Mouse (Mus musculus) stomach, embryonic 16.5 days (tissue): ENCODE data around the gene Gng12. TPM values are rescaled to one million over a fixed set of nuclear protein-coding genes. Genes with fewer than 3 reads are reported as not detected.

Experiments
- ATAC-seq: fragments of 200-750 bp; cut with Nextera tagmentation; 2 replicates; pipeline ENCODE4 v1.8.0; 2017; ENCODE audit warnings: moderate number of reproducible peaks, moderate TSS enrichment; ENCODE audit not compliant: insufficient read depth, low FRiP score
- H3K27ac ChIP-seq: fragments of 300-500 bp; sonication (generic); 2 replicates; pipeline ENCODE4 v1.5.1; 2014; ENCODE audit warnings: low read length
- H3K27me3 ChIP-seq: fragments of 300-500 bp; sonication (generic); 2 replicates; pipeline ENCODE4 v1.6.1; 2014; ENCODE audit warnings: low read length, control low read depth, mixed read lengths; ENCODE audit not compliant: control insufficient read depth, insufficient read depth
- H3K36me3 ChIP-seq: fragments of 300-500 bp; sonication (generic); 2 replicates; pipeline ENCODE4 v1.6.1; 2014; ENCODE audit warnings: low read length; ENCODE audit not compliant: control insufficient read depth, insufficient read depth
- H3K4me1 ChIP-seq: fragments of 300-500 bp; sonication (generic); 2 replicates; pipeline ENCODE4 v1.6.1; 2014; ENCODE audit warnings: low read length, control low read depth, mixed read lengths; ENCODE audit not compliant: control insufficient read depth, insufficient read depth
- H3K4me2 ChIP-seq: fragments of 300-500 bp; sonication (generic); 2 replicates; pipeline ENCODE4 v1.6.1; 2014; ENCODE audit warnings: low read depth, low read length, mixed read lengths
- H3K4me3 ChIP-seq: fragments of 300-500 bp; sonication (generic); replicated peaks from 2 replicates; pipeline ENCODE4 v1.5.1; 2014; ENCODE audit warnings: mild to moderate bottlenecking, low read length
- H3K9ac ChIP-seq: fragments of 300-500 bp; sonication (generic); 2 replicates; pipeline ENCODE4 v1.6.1; 2014; ENCODE audit warnings: low read length
- H3K9me3 ChIP-seq: fragments of 300-500 bp; sonication (generic); replicated peaks from 2 replicates; pipeline ENCODE4 v1.6.1; 2016; ENCODE audit warnings: low read length, control low read depth; ENCODE audit not compliant: control insufficient read depth
- WGBS: fragments of 180-500 bp; shearing (Covaris S2); extraction: QIAGEN DNeasy Blood & Tissue Kit; methylation state at CpG from one replicate; pipeline ENCODE4 v1.1.7; 2014; 5-methylcytosine and 5-hydroxymethylcytosine counted together
- polyA plus RNA-seq: library from polyadenylated mRNA; unstranded; fragments of >200 nt; fragmentation: Nextera tagmentation; extraction: Ambion mirVana; gene quantifications from 2 replicates; pipeline ENCODE4 v1.2.1, GENCODE M21; 2015

Gene Gng12
- polyA plus RNA-seq, 1 experiment from 2014 or later, result 132 TPM

- Histone ChIP-seq H3K27ac (no peak overlapping the region), H3K4me3 (no peak overlapping the region), H3K36me3 (no peaks in the 10 kb centered on the region), H3K4me1 (peaks cover 20% of the 10 kb centered on the region), H3K9ac (no peak overlapping the region), H3K9me3 (no peaks in the 10 kb centered on the region), H3K4me2 (no peak overlapping the region), H3K27me3 (no peaks in the 10 kb centered on the region)
- WGBS, result 91% methylated on average over 2 of the region's 3 CpGs
- no peak for ATAC-seq
Observed at GRCm38 (mm10) chr6:67038964-67039363, 142.8 kb downstream of the Gng12 start.

GRCm38 (mm10) chr6:67040904-67041410, 144.8 kb downstream of the Gng12 start:
- Histone ChIP-seq H3K4me1 (peaks cover 8% of the 10 kb centered on the region), H3K27ac (no peak overlapping the region), H3K36me3 (no peaks in the 10 kb centered on the region), H3K4me3 (no peak overlapping the region), H3K9ac (no peak overlapping the region), H3K27me3 (no peaks in the 10 kb centered on the region), H3K9me3 (no peaks in the 10 kb centered on the region), H3K4me2 (no peak overlapping the region)
- ATAC-seq, result no peak
- 59% methylated on average over 4 of the region's 4 CpGs for WGBS

- H3K27ac ChIP-seq, result no peak overlapping the region
Observed at GRCm38 (mm10) chr6:67045424-67045823, 149.2 kb downstream of the Gng12 start.

GRCm38 (mm10) chr6:67046937-67047336, 150.7 kb downstream of the Gng12 start:
- Histone ChIP-seq H3K27ac (no peak overlapping the region), H3K9ac (no peak overlapping the region), H3K4me3 (no peak overlapping the region), H3K4me1 (0 out of 2 replicates have a peak, but pooled peaks cover 3% of the 10 kb centered on the region), H3K9me3 (no peaks in the 10 kb centered on the region), H3K27me3 (no peaks in the 10 kb centered on the region), H3K4me2 (no peak overlapping the region), H3K36me3 (no peaks in the 10 kb centered on the region)
- WGBS, result 55% methylated on average over 3 of the region's 3 CpGs
- ATAC-seq, result no peak

More at GRCm38 (mm10) chr6:67045424-67045823, 149.2 kb downstream of the Gng12 start:
- 74% methylated on average over 3 of the region's 3 CpGs for WGBS
- Histone ChIP-seq H3K4me1 (0 out of 2 replicates have a peak, but pooled peaks cover 3% of the 10 kb centered on the region), H3K4me3 (no peak overlapping the region), H3K9ac (no peak overlapping the region), H3K4me2 (no peak overlapping the region), H3K9me3 (no peaks in the 10 kb centered on the region), H3K27me3 (no peaks in the 10 kb centered on the region), H3K36me3 (no peaks in the 10 kb centered on the region)
- ATAC-seq, result no peak

- H3K4me3 ChIP-seq, result no peak overlapping the region
- 0 out of 2 replicates have a peak, but pooled peaks cover 3% of the 10 kb centered on the region for H3K4me1 ChIP-seq
- H3K27me3 ChIP-seq, result no peaks in the 10 kb centered on the region
- H3K27ac ChIP-seq, result no peak overlapping the region
- no peaks in the 10 kb centered on the region for H3K9me3 ChIP-seq
- H3K4me2 ChIP-seq, result no peak overlapping the region
- no peak overlapping the region for H3K9ac ChIP-seq
- WGBS, result 77% methylated on average over 3 of the region's 3 CpGs
- no peak for ATAC-seq
- no peaks in the 10 kb centered on the region for H3K36me3 ChIP-seq
Observed at GRCm38 (mm10) chr6:67048052-67048691, 152.0 kb downstream of the Gng12 start.

GRCm38 (mm10) chr6:67048880-67049694, 152.9 kb downstream of the Gng12 start:
- Histone ChIP-seq H3K4me2 (no peak overlapping the region), H3K4me3 (no peak overlapping the region), H3K27me3 (no peaks in the 10 kb centered on the region), H3K27ac (no peak overlapping the region), H3K4me1 (0 out of 2 replicates have a peak, but pooled peaks cover 3% of the 10 kb centered on the region), H3K36me3 (no peaks in the 10 kb centered on the region), H3K9ac (no peak overlapping the region), H3K9me3 (no peaks in the 10 kb centered on the region)
- peak; percentile 58 for ATAC-seq
- WGBS, result 36% methylated on average over 7 of the region's 7 CpGs

GRCm38 (mm10) chr6:67049695-67050038, 153.5 kb downstream of the Gng12 start:
- Histone ChIP-seq H3K9me3 (no peaks in the 10 kb centered on the region), H3K27ac (no peak overlapping the region; the same call in 1 of the 2 replicates), H3K4me1 (0 out of 2 replicates have a peak, but pooled peaks cover 3% of the 10 kb centered on the region), H3K9ac (no peak overlapping the region), H3K4me2 (no peak overlapping the region), H3K27me3 (no peaks in the 10 kb centered on the region), H3K36me3 (no peaks in the 10 kb centered on the region), H3K4me3 (no peak overlapping the region)
- WGBS, result 43% methylated on average over 2 of the region's 2 CpGs
- no peak for ATAC-seq

- H3K4me2 ChIP-seq, result no peak overlapping the region
- no peak for ATAC-seq
- H3K4me3 ChIP-seq, result no peak overlapping the region
- no peaks in the 10 kb centered on the region for H3K9me3 ChIP-seq
- no peaks in the 10 kb centered on the region for H3K27me3 ChIP-seq
- no peaks in the 10 kb centered on the region for H3K36me3 ChIP-seq
- 0 out of 2 replicates have a peak, but pooled peaks cover 3% of the 10 kb centered on the region for H3K4me1 ChIP-seq
- no peak overlapping the region for H3K27ac ChIP-seq
- WGBS, result 54% methylated on average over 1 of the region's 1 CpGs
- H3K9ac ChIP-seq, result no peak overlapping the region
Observed at GRCm38 (mm10) chr6:67050063-67050462, 153.9 kb downstream of the Gng12 start.
